Mouse (Mus musculus): ENCODE results near the gene Serpinb1a. TPM values are rescaled to one million over a fixed set of nuclear protein-coding genes. Genes with fewer than 3 reads are reported as not detected.

Gene Serpinb1a
- total RNA-seq, 2 experiments from 2014 or later, result 8.7 to 154 TPM

DNA sequence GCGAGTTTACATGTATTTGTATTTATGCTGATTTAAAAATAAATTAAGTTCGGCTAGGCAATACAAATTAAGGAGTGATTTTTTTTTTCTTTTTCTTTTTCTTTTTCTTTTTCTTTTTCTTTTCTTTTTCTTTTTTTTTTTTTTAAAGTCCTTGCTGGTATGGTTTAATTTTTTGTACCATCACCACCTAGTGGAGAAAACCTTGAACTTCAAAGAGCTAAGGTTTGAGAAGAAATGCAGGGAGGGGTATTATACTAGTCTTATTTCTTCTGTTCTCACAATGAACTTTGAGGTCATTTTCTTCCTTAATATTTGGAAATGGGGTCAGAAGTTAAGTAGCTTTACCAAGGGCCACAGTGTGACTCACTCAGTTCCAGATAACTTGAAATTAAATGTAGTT lies 51.9 kb downstream of the Serpinb1a start:
- DNase-seq, result no peak

DNA sequence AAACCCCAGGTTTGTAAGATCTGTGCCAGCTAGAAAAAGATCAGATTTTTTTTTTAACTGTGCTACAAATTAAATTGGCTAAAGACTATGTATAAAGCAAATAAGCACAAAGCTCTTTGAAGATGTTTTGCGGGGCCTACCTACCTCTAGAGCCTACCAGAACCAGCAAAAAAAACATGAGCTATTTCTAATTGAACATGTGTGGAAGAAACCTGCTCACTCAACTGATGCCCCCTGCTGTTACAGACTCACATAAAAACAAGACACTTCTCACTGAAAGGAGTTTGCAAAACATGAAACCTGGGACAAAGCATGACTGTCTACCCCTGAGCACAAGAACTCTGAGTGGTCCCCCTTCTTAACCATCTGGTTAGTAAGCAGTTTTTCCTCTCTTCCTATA lies 53.9 kb downstream of the Serpinb1a start:
- DNase-seq, result no peak

DNA sequence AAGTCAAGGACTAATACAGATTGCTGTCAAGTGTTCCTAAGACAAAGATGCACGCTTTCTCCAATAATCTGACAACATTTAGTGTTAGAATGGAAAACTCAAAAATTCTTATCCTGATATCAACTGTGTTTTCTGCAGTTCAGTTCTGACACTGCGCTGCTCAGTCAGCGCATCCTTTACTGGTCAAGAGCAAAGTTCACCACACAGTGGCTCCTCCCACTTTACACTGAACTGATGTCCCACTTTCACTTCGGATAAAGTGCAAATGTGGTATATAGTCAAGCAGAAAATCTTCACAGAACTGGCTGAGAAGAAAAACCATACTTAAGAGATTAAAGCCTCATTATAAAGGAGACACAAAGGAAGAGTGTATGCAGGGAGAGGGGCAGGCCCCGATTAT lies 55.8 kb downstream of the Serpinb1a start:
- DNase-seq, result no peak

DNA sequence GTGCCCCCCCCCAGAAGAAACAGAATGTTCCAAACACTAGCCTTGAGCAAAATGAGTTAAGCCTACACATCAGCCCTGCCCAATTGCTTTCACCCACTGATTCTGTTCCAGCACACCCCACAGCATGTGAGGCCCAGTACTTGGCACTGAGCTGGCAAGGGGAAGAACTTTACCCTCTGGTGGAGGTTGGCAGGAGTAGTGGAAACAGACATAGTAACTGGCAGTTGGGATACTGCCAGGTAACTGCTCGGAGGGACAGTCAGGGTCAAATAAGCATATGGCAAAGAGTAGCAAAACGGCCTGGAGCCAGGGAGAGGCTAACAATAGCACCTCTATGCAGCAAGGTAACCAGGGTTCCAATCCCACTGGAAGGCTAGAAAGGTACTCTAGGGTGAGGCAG lies 56.4 kb downstream of the Serpinb1a start:
- peak in 1 of 2 experiments; percentile 51 for DNase-seq

Other genes starting within 250 kb of the Serpinb1a start
- gene Mylk4, start 67.2 kb downstream of the Serpinb1a start, total RNA-seq (2021), result not detected
- 10 to 100 TPM; 37.0 to 48.8 TPM for gene Wrnip1, start 49.1 kb downstream of the Serpinb1a start, total RNA-seq (2021)
- not detected for gene D930007J09Rik, start 48.3 kb downstream of the Serpinb1a start, total RNA-seq (2021)
- gene Serpinb1c, start 47.0 kb upstream of the Serpinb1a start, total RNA-seq (2021), result not detected
- gene Serpinb6b, start 114.0 kb upstream of the Serpinb1a start, total RNA-seq (2021), result 10 to 100 TPM; 22.0 to 38.0 TPM
- gene Serpinb9, start 152.1 kb upstream of the Serpinb1a start, total RNA-seq (2021), result 10 to 100 TPM; 18.7 to 20.0 TPM
- gene Serpinb9b, start 176.2 kb upstream of the Serpinb1a start, total RNA-seq (2021), result under 1 TPM; 0.13 to 0.16 TPM
- under 1 TPM; 0.17 to 0.49 TPM for gene Serpinb1b, start 227.4 kb upstream of the Serpinb1a start, total RNA-seq (2021)

Measured in adrenal gland, postnatal 36 days (tissue).